Mouse (Mus musculus): ENCODE measurements around the gene Tom1l2.
A peak's percentile ranks its signal among the peaks of the same experiment; 100 is the strongest.

The Tom1l2 gene

DNA sequence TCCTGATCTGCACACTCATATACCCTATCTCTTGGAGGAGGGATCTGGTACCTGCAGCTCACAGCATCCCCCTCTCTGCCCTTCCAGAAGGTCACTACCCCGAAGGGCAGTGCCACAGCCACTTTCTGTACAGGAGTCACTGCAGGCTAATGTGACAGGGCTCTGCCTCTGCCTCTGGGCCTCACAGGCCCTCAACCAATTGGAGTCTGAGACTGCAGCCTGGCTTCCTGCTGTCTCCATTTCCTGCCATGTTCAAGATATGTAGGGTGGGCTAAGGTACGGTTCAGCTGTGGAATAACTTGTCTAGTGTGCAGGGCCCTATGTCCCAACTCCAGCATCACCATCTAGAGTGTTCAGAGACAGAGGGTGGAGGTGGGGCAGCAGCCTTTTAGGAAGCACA, 95.0 kb downstream of the Tom1l2 start:
- no peak for DNase-seq

DNA sequence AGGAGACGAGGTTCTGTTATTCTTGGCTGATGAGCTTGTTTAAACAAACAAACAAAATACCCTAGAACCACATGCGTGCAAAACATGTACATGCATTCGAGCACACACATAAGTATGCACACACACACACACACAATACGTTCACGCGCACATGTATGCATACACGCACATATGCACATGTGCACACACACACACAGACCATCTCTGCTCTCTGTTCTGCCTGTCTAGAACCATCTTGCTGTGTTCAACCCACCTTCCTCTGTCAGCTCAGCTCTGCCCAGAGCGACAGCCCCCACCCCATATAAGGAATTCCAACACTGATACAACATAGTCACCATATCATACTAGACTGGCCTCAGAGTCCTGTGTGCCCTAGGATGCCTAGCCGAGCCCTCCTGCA, 96.0 kb downstream of the Tom1l2 start:
- no peak for DNase-seq

DNA sequence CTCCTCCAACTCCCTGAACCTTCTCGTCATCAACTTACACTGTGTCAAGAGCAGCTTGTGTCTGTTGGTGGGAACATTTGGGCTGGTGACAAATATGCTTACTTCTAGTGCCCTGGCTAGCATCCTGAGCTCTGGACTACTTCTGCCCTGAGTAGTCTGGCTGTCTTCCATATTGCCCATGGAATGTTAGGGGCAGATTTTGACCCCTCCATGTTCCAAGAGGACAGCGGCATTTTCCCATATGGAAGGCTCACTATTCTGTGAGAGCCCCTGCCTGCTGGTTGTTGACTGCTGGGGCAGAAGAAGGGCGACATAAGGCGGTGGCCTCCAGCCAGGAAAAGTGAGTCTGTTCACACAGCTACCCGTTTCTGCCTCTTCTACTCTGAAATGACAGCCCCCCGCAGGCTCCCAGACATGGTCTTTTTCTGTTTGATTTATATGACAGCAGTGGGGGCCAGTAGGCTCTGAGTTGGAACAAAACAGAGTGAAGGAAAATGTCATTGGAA, 96.5 kb downstream of the Tom1l2 start:
- peak in 1 of 2 experiments; percentile 48 for DNase-seq

DNA sequence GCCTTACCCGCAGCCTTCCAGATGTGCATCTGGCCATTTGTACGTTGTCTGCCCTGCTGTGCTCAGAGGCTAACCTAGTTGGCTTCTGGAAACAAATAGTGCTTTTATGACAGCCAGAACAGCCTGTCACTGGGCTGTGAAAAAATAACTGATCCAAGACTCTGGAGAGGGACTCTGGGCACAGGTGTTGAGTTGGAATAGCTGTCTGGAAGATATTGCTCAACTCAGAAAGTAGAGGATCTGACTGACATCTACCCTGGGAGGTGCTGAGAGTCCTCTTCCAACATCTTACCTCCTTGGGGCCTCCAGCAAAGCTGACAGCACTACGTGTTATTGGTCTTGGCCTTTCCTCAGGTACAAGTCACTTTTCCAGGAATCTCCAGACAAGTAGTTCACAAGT, 97.1 kb downstream of the Tom1l2 start:
- no peak for DNase-seq

DNA sequence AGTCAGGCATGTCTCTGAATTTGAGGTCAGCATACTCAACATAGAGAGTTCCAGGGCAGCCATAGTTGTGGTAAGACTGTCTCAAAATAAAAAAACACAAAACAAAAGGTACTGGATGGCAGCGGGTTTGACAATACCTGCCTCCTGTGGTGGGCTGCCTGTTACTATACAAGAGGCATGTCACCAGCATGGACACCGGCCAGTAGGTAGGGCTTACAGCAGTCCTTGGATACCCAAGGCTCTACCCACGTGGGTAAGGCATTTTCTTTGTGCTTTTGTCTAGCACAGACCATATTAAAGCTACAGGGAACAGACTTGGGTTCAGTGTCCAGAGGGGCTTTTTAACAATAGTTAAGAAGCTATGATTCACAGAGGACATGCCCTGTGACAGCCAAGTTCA, 97.5 kb downstream of the Tom1l2 start:
- no peak for DNase-seq

DNA sequence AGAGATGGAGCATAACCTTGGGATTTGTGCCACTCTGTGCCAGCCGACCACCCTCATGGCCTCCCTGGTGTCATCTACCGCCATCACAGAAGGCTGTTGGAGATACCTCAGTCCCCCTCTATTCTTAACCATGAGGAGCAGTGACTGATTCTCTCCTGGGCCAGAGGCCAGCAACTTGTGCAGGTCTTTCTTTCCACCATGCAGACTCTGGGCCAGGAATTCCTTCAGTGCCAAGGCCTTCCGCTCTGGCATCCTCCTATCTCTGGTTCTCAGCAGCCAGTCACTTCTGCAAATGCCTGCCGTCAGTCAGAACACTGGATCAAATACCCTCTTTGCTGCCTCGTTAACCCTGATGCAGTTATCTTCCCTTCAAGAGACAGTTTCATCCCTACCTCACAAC, 98.4 kb downstream of the Tom1l2 start:
- no peak for DNase-seq

DNA sequence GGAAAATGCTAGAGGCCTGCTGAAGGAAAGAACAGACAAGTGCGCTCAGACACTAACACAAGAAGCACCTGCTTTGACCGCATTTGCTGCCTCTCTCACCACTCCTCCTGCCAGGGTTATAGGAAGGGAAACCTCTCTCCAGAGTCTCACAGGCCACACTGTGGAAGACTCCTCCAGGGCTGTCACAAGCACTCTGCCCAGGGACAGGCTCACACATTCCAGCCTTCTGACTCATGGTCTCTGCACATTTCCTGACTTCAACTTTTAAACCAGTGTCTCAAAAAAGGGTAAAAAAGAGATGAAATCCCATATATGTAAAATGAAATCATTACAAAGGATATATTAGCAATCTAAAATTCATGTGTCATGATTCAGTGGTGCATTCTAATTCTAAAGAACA, 99.2 kb downstream of the Tom1l2 start:
- no peak for DNase-seq

DNA sequence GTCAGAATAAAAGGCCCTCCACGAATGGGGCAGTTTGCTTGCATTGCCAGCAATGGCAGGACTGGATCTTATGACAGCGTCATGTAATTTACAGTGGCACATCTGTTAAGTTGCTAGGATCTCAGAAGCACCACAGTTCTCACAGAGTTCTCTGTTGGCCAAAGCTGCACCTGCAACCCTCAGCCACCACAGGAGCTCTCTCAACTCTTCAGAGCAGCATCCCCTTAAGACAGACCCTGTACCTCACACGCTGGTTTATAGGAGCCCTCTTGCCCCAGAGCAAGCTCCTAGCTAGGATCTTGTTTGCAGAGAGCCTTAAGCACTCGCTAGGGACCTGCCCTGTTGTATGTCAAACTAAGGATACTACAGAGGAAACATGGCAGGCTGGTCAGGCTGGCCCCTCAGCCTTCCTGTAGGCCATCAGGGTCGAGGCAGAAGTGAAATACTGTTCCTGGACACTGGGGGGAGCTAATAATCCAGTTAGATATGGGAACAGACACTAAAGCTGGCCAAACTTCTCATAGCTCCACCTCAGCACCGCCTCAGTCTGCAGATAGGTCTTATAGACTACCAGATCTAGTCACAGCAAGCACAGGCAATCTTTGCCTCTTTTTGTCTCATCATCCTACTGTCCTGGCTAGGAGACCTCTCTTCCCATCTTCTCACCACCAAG, 101.6 kb downstream of the Tom1l2 start:
- peak; percentile 57 to 76 for DNase-seq

DNA sequence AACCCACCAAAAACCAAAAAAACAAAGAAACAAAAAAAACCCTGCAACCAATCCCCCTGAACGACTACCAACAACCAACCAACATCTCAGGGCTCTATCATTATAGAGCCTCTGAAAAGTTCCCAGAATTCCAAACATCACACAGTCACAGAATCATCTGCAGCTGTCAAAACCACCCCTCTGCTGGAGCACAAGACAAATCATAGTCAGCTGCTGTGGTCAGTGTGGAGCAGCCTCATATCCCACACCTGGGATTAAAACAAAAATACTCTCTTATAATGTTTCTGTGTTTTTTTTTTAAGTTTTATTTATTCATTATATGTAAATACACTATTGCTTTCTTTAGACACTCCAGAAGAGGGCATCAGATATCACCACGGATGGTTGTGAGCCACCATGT, 102.8 kb downstream of the Tom1l2 start:
- DNase-seq, result no peak

DNA sequence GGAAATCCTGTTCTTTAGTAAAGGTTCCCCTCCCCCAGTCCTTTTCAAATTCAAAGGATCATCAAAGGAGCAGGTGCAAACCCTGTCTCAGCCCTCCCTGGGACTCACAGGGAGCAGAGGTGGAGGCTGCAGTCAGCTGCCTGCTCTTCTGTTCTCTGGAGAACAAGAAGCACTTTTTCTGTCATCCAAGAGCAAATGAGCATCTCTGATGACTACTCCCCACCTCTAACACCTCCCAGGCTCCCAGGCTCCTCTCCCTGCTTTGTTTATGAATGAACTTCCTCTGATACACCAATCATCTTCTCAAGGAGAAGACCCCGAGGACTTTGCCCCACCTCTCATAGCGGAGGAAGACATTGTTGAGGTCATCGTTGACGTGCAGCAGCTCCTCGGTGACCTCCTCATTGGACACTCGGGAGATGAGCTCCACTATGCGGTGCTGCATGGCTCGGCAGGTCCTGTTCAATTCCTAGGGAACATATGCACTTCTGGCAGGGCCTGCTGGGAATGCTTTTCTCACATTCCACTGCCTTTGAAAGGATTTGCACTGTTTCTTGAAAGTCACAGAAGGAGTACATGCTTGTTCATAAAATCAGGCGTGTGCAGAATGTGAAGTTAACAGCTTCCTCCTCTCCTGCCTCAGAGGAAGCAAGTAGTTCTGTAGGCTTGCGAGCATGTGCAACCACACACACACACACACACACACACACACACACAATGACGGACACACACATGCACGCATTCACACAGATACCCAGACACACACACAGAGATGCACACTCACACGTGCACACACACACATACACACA, 103.9 kb downstream of the Tom1l2 start:
- no peak for DNase-seq

DNA sequence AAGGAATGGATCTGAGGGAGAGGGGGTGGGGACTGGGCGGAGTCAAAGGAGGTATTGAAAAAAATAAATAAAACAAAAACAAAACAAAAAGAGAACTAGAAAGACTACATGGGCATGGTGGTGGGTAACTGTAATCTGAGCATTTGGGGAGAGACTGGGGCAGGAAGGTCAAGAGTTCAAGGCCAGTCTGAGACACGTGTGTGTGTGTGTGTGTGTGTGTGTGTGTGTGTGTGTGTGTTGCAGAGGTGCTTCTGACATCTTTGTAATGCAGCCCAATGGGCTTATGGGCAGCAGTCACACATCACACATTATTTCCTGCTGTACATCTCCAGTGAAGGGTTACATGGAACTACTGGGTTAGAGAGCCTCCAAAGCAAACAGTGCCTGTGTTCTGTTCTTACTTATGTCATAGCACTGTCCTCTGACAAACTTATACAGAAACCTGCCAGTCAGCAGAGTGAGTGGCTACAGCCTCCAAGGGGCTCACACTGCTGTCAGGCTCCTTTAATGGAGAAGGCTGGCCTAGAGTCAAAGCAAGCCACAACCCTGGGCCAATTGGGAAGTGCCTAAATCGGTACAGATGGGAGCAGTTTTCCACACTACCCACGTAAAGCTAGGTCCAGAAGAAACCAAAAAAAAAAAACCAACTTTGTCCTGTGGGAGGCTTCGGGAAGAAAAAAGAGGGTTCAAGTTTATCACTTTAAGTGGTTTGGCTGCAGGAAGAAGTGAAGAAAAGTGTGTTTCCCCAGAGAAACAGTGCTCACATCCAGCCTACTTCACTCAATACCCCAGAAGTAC, 104.8 kb downstream of the Tom1l2 start:
- DNase-seq, result no peak

DNA sequence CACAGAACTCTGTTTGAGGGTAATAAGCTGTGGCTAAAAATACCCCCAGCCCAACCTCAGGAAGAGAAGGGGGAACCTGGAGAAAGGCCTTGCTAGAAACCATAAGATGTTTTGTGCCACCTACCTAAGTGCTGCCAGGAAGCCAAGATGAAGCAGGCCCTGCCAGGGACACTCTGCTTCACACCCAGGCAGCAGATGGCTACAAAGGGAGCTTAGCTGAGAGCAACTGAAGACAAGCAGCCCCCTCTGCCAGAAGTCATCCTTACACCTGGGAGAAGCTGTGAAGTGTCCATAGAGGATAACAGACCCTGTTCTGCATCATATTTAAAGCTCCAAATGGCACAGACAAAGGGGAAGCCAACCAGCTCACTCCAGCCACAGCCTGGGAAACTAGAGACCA, 106.6 kb downstream of the Tom1l2 start:
- no peak for DNase-seq

DNA sequence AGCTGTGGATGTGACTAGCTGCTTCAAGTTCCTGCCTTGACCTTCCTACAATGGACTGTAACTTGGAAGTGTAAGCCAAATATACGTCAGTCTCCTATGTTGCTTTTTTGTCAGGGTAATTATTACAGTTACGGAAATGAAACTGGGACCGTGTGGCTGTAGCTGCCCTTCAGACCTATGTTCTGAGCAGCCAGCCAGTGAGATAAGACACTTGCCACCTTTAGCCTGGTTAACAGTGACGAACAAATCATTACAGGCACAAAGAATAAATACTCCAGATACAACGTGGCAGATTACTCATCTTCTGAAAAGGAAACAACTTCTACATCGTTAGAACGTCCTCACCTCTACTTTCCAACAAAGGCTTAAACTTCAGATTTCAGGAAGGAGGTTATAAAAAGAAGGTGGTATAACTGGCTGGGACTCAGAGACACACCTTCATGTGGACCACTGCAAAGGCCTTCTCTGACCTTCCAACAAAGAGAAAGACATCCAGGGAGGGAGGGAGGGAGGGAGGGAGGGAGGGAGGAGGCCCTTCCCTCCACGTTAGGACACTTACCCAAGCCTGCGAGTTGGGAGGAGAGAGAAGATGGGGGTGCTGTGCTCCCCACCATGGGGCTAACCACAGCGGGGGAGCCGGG, 108.1 kb downstream of the Tom1l2 start:
- DNase-seq, result no peak

DNA sequence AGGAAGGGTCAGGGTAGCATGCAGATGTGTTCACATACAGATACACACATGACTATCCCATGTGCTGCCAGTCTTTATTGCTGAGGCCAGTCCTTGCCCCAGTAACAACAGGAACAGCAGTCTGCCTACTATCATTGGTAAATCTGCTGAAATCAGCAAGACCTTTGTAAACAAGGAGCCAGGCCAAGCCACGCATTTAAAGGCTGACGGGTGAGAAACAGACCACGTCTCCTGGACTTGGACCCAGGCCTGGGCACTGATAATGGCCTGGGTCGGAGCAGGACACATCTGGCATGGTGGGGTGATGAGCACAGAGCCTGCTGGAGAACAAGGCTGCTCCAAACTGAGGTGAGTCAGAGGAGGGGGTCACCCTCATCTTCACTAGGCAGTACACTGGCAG, 112.2 kb downstream of the Tom1l2 start:
- peak in 1 of 2 experiments; percentile 66 for DNase-seq

DNA sequence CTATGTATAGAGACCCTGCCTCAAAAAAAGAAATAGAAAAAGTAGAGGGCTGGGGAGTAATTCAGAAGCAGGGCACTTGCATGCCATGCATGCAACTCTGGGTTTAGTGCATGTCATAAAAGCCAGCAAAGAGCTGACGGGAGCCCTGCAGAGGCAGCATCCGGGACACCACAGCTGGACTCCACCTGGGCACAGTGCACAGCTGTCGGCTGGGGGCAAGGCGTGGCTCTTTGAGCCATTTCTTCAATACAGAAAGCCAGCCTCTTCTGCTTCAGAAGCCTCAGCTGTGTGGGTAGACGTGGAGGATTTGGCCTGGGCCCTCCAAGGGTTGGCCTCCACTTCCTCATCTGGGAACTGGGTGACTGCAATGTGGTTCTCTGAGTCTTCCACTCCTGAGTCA, 117.4 kb downstream of the Tom1l2 start:
- peak in 1 of 2 experiments; percentile 22 for DNase-seq

DNA sequence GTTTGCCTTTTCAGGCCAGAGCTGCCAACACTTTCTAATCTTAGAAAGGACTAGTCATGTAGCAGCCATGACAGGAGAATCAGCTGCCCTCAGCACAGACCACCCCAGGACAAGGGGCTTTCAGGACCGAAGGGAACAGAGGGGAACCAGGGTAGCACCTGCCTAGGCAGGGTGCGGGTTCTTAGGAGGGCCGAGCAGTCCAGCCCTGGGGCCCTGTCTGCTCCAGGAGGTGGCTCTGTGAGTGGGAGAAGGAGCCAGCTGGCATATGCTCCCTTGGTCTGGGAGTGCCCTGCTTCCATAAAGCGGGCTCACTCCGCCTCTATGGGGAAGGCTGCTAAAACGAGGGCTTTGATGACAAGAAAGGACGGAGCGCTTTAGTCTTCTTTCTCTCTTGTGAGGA, 119.5 kb downstream of the Tom1l2 start:
- peak in 1 of 2 experiments; percentile 45 for DNase-seq

DNA sequence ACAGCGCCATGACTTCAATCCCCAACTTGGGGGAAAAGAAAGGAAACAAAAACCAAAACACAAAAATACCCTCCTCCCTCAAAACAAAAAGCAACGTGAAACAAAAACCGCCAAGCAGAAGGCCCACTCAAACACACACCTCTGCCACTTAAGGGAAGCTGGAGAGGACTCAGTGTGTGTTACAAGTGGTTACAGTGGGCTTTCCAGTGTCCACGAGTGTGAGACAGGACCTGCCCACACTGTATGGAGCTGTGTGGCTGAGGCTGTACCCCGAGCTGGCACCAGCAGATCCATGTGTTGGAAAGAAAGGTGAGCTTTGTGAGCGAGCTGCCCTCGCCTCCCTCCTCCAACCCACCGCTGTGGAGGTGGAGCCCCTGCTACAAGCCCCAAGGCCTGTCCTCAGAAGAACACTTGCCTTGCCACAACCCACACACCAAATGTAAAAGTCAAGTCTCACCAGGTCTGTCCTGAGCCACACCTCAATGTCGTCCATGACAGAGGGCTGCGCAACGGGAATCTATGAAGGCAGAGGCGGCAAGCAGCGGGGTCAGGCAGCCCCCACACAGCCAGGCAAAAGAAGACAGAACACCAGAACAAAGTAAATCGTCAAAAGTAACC, 120.2 kb downstream of the Tom1l2 start:
- DNase-seq, result peak in 1 of 2 experiments; percentile 21

DNA sequence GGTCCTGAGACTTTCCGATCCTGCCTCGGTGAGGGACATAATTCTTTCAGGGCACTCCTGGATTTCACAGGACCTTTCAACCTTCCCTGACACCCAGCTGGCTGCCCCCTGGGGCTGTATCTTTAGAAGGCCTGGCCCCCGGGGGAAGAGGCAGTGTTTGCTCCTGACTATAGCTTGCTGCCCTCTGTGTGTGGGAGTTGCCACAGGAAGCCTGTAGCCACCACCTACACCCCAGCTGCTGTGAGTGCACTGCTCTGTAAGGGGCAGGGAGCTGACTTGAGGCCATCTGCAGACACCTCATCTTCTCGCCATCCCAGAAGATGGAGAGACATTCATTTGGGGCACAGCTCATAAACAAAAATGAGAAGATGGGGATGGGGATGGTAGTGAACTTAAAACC, 120.8 kb downstream of the Tom1l2 start:
- peak in 1 of 2 experiments; percentile 16 for DNase-seq

DNA sequence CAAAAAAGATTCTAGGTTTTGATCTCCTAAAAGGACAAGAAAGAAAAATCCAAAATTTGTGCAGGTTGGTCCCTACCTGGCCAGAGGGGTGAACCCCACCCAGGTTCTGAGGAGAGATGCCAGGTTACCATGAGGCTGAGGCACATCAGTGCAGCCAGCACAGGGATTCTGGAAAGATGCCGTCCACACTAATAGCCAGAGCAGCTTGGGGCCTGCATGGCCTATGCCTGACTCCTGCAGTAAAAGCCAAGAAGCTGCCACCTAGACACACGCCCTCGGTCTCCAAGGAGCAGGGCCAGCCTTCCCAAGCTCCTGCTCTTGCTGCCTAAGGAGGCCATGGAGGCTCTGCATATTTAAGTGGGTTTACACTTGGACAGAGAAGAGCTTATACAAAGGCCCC, 121.4 kb downstream of the Tom1l2 start:
- peak in 1 of 2 experiments; percentile 41 for DNase-seq

DNA sequence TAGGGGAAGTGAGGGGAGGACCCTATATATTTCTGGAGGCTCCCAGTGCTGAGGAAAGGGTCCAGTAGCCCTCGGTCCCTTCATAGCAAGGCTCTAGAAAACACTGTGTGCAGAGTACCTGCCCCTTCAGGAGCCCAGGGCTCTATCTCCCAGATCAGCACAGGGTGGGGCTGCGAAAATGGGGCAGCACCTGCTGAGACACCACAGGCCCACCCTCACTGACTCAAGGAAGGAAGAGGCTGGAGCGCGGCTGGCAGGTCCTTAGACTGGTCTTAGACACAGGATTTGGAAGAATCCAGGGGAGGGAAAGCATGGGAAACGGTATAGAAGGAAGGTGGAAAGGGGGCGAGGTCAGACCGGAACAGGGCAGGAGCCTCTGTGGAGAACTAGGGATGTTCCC, 122.2 kb downstream of the Tom1l2 start:
- DNase-seq, result peak in 1 of 2 experiments; percentile 33

DNA sequence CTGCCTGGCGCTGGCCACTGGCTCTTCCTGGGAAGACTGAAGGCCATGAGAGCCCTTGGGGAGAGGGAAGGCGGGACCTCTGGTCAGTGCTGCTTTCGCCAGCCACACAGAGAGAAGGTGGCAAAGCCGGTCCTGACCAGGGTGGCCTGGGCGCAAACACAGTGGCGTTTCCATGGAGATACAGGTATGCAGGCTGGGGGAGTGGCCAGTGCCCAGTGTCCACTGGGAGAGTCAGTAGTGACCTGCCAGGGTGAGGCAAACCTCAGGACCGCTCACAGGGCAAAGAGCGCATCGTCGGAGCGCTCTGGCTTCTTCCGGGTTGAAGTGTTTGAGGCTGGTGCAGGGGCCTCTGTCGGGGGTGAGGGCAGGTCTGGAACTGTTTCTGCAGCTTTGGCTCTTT, 122.9 kb downstream of the Tom1l2 start:
- peak; percentile 68 to 91 for DNase-seq

DNA sequence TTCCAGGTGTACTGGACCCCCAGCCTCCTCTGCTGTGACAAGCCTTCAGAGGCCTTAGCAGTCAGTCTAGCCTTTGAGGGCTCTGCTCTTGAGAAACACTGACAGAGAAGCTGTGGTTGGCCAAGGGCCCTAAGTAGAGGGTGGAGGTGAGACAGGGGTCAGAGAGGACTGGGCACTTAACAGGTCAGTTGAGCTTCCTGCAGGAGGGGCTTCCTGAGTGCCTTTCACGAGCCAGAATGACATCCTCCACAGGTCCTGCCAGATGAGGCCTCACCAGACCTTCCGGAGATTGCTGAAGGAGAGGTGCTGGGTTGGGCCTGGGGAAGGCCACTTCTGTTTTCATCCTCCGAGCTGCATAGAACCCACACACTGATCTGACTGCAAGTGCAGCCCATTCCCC, 124.2 kb downstream of the Tom1l2 start:
- DNase-seq, result peak; percentile 14 to 49

Data from kidney, postnatal 25 days (tissue).